Mouse (Mus musculus) common myeloid progenitor, adult 5-6 weeks (primary cell): ENCODE results near the gene Nle1. TPM values are rescaled to one million over a fixed set of nuclear protein-coding genes. Genes with fewer than 3 reads are reported as not detected.
"Not testable (repeated sequence)": the region's sequence is repeated elsewhere in the genome, so short reads cannot be mapped to it uniquely, and the experiment has no call there.

Experiments used
- ATAC-seq: replicated peaks from 2 replicates; pipeline ENCODE4 v1.8.0; 2016; ENCODE audit warnings: low read depth, mild to moderate bottlenecking, moderate TSS enrichment, inconsistent platforms; ENCODE audit not compliant: poor library complexity, severe bottlenecking
- total RNA-seq: library from RNA; stranded (forward); fragments of 200-1000, 187-1606 nt; gene quantifications from 2 replicates; pipeline ENCODE4 v1.2.3, GENCODE M21; 2017

Gene Nle1
- total RNA-seq = 18.5 and 23.2 TPM in 2 replicates

DNA sequence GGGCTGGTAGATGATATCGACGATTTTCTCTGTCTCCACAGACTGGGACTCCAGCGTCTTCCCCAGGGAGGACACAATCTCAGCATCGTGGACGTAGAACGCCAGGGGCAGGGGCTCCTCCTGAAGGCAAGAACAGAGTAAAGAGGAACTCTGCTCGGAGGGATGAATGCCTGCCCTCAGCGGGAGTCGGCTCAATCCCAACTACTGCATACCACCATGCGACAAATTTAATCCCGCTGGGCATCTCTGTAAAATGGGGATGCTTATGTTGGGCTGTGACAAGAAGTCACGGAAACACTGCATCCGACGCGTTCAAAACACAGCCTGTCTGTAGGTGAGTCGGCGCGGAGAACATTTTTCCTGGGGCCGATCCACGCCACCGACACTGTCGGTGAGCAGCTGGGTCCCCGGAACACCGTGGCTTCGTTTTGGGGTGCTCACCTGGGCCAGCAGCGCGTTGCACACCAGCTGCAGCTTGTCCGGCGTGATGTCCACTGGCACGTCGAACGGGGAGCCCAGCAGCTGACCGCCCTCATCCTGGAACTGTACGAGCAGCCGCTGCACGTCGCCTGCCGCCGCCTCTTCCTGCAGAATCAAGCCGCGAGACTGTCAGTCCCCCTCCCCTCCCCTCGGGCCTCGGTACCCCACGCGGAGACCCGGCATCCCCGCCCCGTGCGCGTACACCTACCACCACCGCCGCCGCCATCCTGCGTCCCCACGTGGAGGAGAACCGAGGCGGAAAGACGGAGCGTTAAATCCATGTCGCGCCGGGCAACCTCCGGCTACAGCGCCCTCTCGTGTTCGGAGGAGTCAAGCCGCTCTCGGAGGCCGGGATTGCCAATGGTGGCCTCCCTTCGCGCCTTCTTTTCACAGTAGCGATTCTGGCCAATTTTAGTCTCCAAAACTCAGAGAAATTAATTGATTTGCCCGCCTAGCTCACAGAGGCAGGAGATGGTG is at the start of gene Nle1:
Nle1 (minus strand) TSS at position 761 of the 957 bp plus-strand sequence.
- ATAC-seq = peak; percentile 95

DNA sequence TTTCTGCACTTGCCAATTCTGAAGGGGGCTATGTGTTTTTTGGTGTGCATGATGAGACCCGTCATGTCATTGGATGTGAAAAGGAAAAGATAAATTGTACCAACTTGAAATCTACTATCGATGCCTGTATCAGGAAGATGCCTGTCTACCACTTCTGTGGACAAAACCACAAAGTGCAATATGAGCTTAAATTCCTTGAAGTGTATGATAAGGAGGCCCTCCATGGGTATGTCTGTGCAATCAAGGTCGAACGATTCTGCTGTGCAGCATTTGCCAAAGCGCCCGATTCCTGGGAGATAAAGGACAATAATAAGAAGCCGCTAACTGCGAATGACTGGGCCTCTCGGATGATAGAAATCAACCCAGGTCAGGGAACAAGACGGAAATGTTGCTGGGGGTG is 48.7 kb upstream of the Nle1 start:
- ATAC-seq = no peak

DNA sequence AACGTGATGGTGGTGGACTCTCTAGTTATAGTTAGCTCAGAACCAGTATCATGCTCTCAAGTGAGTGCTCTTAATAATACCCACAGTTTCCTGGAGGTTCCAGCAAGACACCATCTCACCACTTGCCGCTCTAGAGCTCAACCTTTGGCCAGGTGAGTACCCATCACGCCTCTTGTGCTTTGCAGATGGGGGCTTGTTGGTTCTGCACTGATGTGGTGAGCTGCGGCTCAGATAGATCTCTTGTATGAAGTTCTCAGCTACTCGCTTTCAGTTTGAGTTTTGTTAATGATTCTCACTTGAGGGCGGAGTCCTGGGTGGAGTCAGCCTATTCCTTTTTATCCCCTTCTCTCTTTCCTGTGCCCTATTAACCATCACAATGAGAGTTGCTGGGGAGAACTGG is 46.4 kb upstream of the Nle1 start:
- no peak for ATAC-seq

DNA sequence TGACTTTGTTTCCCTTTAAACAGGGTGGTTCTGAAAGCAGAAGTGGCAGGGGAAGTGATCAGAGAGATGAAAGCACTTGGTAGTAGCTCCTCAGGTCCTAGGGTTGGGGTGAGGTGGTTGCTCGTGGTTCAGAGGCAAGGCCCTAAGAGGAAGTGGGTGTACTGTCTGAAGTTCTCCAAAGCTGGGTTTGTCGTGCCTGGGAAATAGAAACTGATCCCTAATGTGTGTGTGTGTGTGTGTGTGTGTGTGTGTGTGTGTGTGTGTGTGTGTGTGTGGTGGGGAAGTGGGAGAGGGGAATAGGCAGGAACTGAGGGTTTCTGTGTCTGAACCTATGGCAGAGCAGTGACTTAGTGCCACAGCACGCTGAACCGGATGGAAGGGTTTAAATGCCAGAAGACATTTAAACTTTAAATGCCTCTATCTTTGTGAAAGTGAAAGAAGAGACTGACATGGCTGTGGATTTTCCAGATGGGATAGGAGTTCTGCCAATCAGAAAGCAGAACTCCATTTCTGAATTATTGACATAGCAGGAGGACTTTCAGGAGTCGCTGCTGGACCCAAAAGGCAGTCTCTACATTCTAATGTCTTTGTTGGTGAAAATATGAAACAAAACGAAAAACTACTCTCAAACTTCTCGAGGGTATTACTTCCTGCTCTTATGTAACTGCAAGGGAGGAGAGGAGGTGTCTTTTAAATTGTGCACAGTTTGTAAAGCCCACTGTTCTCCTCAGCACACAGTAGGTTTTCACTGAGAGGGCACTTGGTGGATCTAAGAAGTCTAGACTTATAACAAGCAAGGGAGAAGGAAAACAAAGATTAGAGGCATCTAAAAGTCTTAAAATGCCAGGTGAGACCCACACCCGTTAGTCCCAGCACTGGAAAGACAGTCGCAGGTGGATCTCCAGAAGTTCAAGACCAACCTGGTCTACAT is 44.7 kb upstream of the Nle1 start:
- ATAC-seq = peak; percentile 95

DNA sequence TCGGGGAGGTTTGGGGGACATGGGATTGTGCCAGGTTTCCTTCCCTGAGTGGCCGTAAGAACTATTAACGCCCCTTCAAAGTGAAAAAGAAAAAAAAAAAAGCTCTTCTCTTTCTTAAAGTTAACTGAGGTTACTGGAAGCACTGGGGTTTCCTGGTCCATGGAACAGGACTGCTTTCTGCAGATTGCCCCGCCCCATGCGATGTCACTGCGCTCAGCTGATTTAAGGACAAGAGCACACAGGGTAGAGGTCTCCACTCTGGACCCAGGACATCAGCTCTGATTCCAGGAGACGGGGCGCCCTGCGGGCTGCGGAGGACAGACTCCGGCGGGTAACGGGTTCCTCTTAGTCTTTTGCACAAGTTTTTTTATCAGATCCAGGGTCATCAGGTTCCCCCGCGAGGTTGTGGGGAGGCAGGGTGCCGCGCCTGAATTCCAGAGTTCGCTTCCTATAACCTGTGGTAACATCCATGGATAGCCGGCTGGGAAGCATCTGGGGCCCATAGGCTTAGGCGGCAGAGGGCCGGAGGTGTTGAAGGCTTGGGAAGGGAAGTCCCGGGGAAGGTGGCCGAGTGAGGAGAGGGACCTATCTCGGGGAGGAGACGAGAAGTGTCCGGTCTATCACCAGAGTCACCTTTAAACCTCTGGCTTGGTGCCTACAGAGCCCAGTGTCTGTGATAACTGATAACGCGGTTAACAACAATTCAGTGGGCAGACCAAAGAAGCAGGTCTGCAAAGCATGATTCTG is 43.8 kb upstream of the Nle1 start:
- ATAC-seq = peak; percentile 44

DNA sequence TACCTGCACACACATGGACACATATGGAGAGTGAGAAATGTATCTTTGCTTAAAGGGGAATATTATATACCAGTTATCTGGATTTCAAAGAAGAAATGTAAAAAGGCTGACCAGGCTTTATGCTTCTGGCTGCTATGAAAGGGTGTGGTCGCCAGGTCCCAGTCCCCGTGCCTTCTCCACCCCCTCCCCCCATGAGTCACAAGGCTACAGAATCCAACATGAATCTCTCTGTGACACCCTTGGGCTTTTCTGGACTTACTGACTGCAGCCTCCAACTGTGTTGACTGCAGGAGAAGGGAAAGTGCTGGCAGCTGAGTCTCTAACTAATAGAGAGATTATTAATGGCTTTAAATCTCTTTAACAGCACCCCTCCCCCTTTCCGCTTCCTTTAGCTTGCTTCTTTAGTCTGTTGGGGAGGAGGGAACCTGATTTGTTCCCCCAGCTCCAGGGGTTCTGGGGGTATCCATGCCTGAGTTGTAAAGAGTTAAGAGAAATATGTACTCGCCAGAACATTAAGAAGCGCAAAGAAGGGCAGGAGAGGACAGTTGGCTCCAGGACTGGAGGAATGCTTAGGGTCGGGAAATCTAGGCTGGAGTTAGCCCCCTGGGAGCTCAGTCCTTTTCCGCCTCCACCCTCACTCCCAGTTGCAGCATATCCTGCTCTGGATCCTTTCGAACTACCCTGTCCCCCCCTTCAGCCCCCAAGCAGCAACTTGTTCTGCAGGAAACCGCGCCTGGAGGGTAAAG is 42.7 kb upstream of the Nle1 start, which contains the start of gene Slfn5:
Slfn5 (plus strand) TSS at position 614 of the 746 bp plus-strand sequence.
- no peak for ATAC-seq

DNA sequence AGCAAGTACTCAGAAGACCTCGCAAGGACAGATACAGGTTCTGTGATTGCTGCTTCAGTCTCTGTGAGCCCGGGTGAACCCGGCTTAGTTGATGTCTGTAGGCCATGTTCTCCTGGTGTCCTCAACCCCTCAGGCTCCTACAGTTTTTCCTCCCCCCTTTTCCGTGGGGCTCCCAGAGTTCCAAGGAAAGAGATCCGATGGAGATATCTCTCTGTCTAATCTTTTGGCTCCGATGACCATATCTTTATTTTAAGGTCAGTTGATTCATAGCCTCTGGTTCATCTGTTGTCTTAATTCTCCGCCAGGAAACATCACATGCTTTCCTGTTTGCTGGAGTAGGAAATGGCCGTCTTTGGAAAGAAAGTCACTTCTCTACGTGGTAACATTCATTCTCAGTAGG is 40.8 kb upstream of the Nle1 start:
- ATAC-seq = no peak

DNA sequence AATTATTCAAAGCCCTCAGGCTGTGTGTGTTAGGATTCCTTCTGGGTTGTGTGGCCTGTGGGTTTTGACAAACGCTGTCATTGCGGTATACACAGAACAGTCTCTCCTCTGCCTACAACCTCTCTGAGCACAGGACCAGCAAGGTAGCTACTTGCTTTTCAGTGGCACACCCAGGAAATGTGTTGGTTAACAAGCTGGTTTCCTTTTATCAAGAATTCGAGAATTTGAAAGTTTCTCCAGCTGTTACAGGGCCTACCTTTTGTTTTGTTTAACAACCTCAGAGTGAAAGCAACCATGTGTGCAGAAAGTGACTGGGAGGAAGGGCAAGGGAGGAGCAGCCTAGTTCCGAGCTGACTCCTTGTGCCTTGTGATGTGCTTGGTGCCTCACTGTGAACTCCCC is 39.2 kb upstream of the Nle1 start:
- ATAC-seq = no peak

DNA sequence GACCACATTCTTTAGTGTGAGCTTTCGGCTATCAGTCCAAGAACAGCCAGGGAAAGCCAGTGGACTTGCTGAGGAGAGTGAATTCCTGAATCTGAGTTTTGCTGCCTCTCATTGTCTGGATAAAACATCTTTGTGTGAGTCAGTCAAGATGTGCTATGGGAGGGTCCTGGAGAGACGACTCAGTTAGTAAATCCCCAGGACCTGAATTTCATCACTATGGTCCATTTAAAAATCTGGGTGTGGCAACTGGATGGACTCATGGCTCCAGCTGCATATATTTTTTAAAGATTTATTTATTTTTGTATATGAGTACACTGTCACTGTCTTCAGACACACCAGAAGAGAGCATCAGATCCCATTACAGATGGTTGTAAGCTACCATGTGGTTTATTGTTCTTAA is 37.4 kb upstream of the Nle1 start:
- no peak for ATAC-seq

DNA sequence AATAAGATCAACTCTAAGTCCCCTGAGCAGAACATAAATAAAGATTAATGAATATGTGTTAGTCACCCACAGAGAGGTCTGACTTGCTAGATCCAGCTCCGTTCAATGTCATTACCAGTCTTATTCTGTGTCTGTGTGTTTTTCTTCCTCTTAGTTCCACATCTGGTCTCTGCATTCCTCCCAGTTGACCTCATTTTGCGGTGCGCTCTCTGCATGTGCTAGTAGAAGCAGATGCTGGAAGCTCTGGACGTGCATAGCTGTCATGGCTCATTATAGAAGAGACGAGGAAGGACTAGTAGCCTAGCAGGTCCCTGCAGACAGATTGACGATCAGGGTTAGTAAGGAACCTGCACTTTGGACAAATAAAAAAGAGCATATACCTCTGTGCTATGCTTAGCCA is 35.1 kb upstream of the Nle1 start:
- ATAC-seq = no peak

DNA sequence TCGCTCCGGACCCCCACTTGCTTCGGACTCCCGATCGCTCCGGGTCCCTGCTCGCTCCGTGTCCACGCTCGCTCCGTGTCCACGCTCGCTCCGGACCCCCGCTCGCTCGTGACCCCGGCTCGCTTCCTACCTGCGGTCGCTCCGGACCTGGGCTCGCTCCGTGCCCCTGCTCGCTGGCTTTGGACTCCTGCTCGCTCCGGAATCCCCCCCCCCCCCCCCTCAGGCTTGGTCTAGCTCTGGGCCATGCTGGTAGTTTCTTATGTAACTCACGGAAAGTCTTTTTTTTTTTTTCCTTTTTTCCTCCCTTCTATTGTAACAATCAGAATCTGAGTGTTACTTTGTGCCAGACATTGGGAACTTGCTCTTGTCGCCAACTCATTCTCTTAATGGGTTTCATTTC is 25.0 kb upstream of the Nle1 start:
- ATAC-seq = no peak

DNA sequence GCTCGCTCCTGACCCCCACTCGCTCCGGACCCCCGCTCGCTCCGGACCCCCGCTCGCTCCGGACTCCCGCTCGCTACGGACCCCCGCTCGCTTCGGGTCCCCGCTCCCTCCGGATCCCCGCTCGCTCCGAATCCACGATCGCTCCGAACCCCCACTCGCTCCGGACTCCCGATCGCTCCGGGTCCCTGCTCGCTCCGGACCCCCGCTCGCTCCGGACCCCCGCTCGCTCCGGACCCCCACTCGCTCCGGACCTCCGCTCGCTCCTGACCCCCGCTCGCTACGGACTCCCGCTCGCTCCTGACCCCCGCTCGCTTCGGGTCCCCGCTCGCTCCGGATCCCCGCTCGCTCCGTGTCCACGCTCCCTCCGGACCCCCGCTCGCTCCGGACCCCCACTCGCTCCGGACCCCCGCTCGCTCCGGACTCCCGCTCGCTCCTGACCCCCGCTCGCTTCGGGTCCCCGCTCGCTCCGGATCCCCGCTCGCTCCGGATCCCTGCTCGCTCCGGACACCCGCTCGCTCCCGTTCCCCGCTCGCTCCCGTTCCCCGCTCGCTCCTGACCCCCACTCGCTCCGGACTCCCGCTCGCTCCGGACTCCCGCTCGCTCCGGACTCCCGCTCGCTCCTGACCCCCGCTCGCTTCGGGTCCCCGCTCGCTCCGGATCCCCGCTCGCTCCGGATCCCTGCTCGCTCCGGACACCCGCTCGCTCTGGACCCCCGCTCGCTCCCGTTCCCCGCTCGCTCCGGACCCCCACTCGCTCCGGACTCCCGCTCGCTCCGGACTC is 23.6 kb upstream of the Nle1 start:
- not testable (repeated sequence) for ATAC-seq

DNA sequence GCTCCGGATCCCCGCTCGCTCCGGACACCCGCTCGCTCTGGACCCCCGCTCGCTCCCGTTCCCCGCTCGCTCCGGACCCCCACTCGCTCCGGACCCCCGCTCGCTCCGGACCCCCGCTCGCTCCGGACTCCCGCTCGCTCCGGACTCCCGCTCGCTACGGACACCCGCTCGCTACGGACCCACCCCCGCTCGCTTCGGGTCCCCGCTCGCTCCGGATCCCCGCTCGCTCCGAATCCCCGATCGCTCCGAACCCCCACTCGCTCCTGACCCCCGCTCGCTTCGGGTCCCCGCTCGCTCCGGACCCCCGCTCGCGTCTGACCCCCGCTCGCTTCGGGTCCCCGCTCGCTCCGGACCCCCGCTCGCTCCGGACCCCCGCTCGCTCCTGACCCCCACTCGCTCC is 22.9 kb upstream of the Nle1 start:
- ATAC-seq = not testable (repeated sequence)

DNA sequence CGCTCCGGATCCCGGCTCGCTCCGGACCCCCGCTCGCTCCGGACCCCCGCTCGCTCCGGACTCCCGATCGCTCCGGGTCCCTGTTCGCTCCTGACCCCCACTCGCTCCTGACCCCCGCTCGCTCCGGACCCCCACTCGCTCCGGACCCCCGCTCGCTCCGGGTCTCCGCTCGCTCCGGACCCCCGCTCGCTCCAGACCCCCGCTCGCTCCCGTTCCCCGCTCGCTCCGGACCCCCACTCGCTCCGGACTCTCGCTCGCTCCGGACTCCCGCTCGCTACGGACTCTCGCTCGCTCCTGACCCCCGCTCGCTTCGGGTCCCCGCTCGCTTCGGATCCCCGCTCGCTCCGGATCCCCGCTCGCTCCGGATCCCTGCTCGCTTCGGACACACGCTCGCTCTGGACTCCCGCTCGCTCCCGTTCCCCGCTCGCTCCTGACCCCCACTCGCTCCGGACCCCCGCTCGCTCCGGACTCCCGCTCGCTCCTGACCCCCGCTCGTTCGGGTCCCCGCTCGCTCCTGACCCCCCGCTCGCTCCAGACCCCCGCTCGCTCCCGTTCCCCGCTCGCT is 22.3 kb upstream of the Nle1 start:
- ATAC-seq = not testable (repeated sequence)

DNA sequence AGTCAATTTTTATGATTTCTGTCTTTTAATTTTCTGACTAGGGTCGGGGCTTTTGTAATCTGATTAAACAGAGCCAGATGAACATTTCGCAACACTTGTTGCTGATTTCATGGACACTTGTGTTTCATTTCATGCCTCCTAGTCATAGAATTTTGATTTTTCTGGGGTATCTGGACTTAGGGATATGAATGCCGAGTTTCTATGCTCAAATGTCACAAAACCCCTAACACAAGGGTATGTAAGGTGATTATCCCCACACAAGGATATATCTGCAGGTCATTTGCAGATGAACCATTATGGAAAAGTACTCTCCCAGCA is 21.4 kb upstream of the Nle1 start:
- 0 out of 2 replicates have a peak, but pooled peaks have one; percentile 31 for ATAC-seq

DNA sequence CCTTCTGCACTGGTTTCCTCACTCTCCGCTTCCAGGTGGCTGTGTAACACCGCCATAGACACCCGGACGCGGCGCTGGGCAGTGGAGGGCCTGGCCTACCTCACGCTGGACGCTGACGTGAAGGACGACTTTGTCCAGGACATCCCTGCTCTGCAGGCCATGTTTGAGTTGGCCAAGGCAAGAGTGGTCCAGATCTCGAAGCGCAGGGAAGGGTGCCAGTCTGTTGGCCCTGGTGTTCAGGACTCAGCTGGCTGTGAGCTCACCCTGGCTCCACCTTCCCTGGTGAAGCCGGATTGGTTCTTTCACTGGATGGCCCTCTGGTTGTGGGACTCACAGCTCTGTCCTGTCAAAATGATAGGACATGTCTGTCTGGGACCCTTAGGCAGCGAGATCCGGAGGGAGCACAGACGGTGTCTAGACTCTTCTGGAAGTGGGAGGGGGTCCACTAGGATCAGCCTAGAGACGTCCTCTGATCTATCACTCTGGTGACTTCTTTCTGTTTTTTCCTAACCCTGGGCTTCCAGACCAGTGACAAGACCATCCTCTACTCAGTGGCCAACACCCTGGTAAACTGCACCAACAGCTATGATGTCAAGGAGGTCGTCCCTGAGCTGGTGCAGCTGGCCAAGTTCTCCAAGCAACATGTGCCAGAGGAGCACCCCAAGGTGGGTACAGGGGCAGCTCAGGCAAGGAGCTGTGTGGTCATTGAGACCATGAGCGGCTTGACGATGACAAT is 20.9 kb upstream of the Nle1 start:
- peak; percentile 37; the same call in 1 of the 2 replicates for ATAC-seq

DNA sequence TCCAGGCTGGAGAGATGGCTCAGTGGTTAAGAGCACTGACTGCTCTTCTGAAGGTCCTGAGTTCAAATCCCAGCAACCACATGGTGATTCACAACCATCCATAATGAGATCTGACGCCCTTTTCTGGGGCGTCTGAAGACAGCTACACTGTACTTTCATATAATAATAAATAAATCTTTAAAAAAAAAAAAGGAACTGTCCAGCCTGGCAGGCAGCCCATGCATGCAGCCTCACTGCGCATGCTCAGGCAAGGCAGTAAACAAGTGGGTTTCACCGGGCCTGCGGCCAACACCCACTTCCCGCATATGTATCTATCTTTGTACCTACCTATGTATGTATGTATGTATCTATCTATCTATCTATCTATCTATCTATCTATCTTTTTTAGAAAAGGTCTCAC is 15.7 kb upstream of the Nle1 start:
- not testable (repeated sequence) for ATAC-seq

DNA sequence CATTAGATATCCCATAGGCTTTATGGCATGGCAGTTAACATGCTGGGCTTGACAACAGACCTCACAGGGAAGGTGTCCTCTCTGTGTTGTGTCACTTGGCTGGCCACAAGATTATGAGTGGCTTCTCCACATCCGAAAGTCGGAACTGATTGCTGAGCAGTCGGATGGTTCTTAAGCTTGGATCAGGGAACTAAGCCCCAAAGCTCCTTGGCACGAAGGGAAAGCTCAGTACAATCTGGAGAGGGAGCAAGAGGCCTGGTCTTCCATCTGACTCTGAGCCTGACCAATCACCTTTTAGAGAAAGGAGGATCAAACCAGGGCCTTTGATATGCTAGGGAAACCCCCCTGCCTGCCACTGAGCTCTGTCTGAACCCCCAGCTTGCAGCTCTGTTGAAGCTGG is 13.5 kb upstream of the Nle1 start:
- no peak for ATAC-seq
